Comparison of ENCODE assay signal across 13 mouse cellular contexts in the genomic region with DNA sequence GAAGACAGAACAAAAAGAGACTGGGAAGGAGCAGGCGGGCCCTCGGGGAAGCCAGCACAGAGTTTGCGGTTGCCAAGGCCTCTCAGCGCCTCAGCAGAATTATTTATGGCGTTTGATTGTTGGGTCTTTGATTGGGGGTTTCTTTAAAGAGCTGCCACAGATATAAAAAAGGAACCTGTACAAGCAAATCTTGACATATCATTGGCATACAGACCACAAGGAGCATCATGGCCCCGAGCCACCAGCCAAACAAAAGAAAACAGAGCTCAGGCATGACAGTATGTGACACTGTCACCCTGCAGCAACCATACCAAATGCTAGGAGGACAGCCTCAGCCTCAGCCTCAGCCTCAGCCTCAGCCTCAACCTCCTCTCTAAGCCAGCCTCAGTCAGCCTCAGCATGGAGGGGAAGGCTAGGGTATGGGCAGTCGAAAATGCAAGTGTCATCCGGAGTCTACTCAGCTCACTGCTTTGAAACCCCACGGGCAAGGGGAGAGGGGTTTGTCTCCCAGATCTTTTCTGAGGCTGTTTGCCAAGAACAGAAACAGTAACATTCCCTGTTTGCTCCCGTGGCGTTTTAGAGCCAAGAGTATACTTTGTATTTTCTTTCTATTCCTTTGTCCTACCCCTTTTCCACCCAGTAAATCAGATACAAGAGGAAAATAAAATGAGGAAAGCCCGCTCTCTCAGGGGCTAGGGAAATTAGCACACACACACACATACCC.
A peak's percentile ranks its signal among the peaks of the same experiment; 100 is the strongest.
DNase-seq lines count a peak whose midpoint lies in the region; ATAC-seq and TF ChIP-seq lines count a peak whose summit lies in the region.
"Had no signal": no experiment of that assay in that cellular context is flagged by ENCODE, and none has a peak within 500 bp of the region (broad histone marks: within the 10 kb centered on the region; RNA-seq: fewer than 3 reads in every experiment).

No protein-coding gene starts in this region.

- peak; percentile 49; the same call in 1 of the 2 replicates for ATAC-seq in lung, embryonic 16.5 days (ENCODE audit: low read depth)
- peak; percentile 60 for ATAC-seq in forebrain, embryonic 13.5 days
- ATAC-seq in hindbrain, embryonic 14.5 days (ENCODE audit: low FRiP score): peak; percentile 54; the same call in 1 of the 2 replicates
- peak; percentile 55 for ATAC-seq in neural tube, embryonic 12.5 days (ENCODE audit: low FRiP score, low read depth)

- no peaks in the 10 kb centered on the region for H3K9me3 ChIP-seq in lung, embryonic 16.5 days (ENCODE audit: control insufficient read depth, low read length)
- no peaks in the 10 kb centered on the region for H3K9me3 ChIP-seq in forebrain, embryonic 13.5 days (replicated peaks)
- H3K9me3 ChIP-seq in hindbrain, embryonic 14.5 days (ENCODE audit: control insufficient read depth, low read length): no peaks in the 10 kb centered on the region
- H3K9me3 ChIP-seq in neural tube, embryonic 12.5 days: no peaks in the 10 kb centered on the region
- H3K9me3 ChIP-seq: liver, embryonic 13.5 days; stomach, embryonic 15.5 days had no signal

- intact Hi-C loops in gastrocnemius, postnatal 14 days (cut with DNase I; ENCODE audit: low total_unique reads): no loop called here

- WGBS in lung, embryonic 16.5 days: 48% methylated on average over 12 of the region's 12 CpGs
- WGBS in lung, adult 2 months: 60% methylated on average over 12 of the region's 12 CpGs
- 31% methylated on average over 12 of the region's 12 CpGs for WGBS in forebrain, embryonic 13.5 days
- 31% methylated on average over 12 of the region's 12 CpGs for WGBS in hindbrain, embryonic 14.5 days
- WGBS in neural tube, embryonic 12.5 days: 31% methylated on average over 12 of the region's 12 CpGs

- H3K27ac ChIP-seq in lung, embryonic 16.5 days (ENCODE audit: low read length): peak overlapping the region; percentile 38; the same call in 1 of the 2 replicates
- H3K27ac ChIP-seq in forebrain, embryonic 13.5 days: peak overlapping the region; percentile 36
- H3K27ac ChIP-seq in hindbrain, embryonic 14.5 days: peak overlapping the region; percentile 81
- H3K27ac ChIP-seq in neural tube, embryonic 12.5 days: no peak overlapping the region
- H3K27ac ChIP-seq: liver, embryonic 13.5 days; stomach, embryonic 15.5 days had no signal

- no peak overlapping the region for H3K4me2 ChIP-seq in lung, embryonic 16.5 days (ENCODE audit: low read depth, low read length)
- no peak overlapping the region for H3K4me2 ChIP-seq in forebrain, embryonic 13.5 days
- no peak overlapping the region for H3K4me2 ChIP-seq in hindbrain, embryonic 14.5 days (replicated peaks)
- no peak overlapping the region for H3K4me2 ChIP-seq in neural tube, embryonic 12.5 days (replicated peaks)
- H3K4me2 ChIP-seq: liver, embryonic 13.5 days; stomach, embryonic 15.5 days had no signal

- H3K4me3 ChIP-seq in lung, embryonic 16.5 days (ENCODE audit: low read length): no peak overlapping the region
- H3K4me3 ChIP-seq in lung, adult 2 months (replicated peaks; ENCODE audit: extremely low read depth, low read depth, low read length): no peak overlapping the region
- H3K4me3 ChIP-seq in forebrain, embryonic 13.5 days: no peak overlapping the region
- H3K4me3 ChIP-seq in hindbrain, embryonic 14.5 days (replicated peaks; ENCODE audit: low read length): no peak overlapping the region
- H3K4me3 ChIP-seq in neural tube, embryonic 12.5 days: no peak overlapping the region
- H3K4me3 ChIP-seq: liver, embryonic 13.5 days; stomach, embryonic 15.5 days had no signal

- H3K36me3 ChIP-seq in lung, embryonic 16.5 days (ENCODE audit: control insufficient read depth, insufficient read depth, low read length): no peaks in the 10 kb centered on the region
- H3K36me3 ChIP-seq in forebrain, embryonic 13.5 days (ENCODE audit: poor library complexity, severe bottlenecking): no peaks in the 10 kb centered on the region
- H3K36me3 ChIP-seq in hindbrain, embryonic 14.5 days (replicated peaks; ENCODE audit: control insufficient read depth, insufficient read depth): no peaks in the 10 kb centered on the region
- no peaks in the 10 kb centered on the region for H3K36me3 ChIP-seq in neural tube, embryonic 12.5 days
- H3K36me3 ChIP-seq: liver, embryonic 13.5 days; stomach, embryonic 15.5 days had no signal

- H3K9ac ChIP-seq in lung, embryonic 16.5 days (ENCODE audit: low read length): no peak overlapping the region
- 0 out of 2 replicates have a peak overlapping the region, but pooled peaks have one; percentile 8 for H3K9ac ChIP-seq in forebrain, embryonic 13.5 days
- H3K9ac ChIP-seq in hindbrain, embryonic 14.5 days: 0 out of 2 replicates have a peak overlapping the region, but pooled peaks have one; percentile 1
- no peak overlapping the region for H3K9ac ChIP-seq in neural tube, embryonic 12.5 days
- H3K9ac ChIP-seq: liver, embryonic 13.5 days; stomach, embryonic 15.5 days had no signal

- peaks cover 2% of the 10 kb centered on the region; the same call in 1 of the 2 replicates for H3K27me3 ChIP-seq in lung, embryonic 16.5 days (ENCODE audit: control insufficient read depth, insufficient read depth, low read depth, low read length)
- H3K27me3 ChIP-seq in forebrain, embryonic 13.5 days: no peaks in the 10 kb centered on the region
- no peaks in the 10 kb centered on the region for H3K27me3 ChIP-seq in hindbrain, embryonic 14.5 days (ENCODE audit: control insufficient read depth, insufficient read depth, low read length)
- H3K27me3 ChIP-seq in neural tube, embryonic 12.5 days (replicated peaks): peaks cover 23% of the 10 kb centered on the region
- H3K27me3 ChIP-seq: stomach, embryonic 15.5 days had no signal

- TF ChIP-seq CTCF in lung, adult 2 months (IDR thresholded peaks at IDR 0.05; ENCODE audit: insufficient read depth, low read length): no peak

- DNase-seq in lung, adult 2 months: no peak
- peak; percentile 48 for DNase-seq in hindbrain, embryonic 14.5 days (ENCODE audit: low spot score)
- no peak for DNase-seq in yolk sac, embryonic 10.5 days (ENCODE audit: low spot score)
- no peak for DNase-seq in urinary bladder, postnatal 14 days (ENCODE audit: low spot score)
- DNase-seq in gastrocnemius, postnatal 14 days: no peak
- DNase-seq: adrenal gland, postnatal 10 days; heart, postnatal 36 days; kidney, postnatal 14 days; liver, embryonic 13.5 days had no signal

- no peak for TF ChIP-seq POLR2A in lung, adult 2 months (IDR thresholded peaks at IDR 0.05; ENCODE audit: borderline replicate concordance, extremely low read depth, low read depth, low read length)

- H3K4me1 ChIP-seq in lung, embryonic 16.5 days (replicated peaks; ENCODE audit: control insufficient read depth, insufficient read depth, low read length): peaks cover 11% of the 10 kb centered on the region
- no peaks in the 10 kb centered on the region for H3K4me1 ChIP-seq in lung, adult 2 months (ENCODE audit: control insufficient read depth, insufficient read depth, low read length)
- H3K4me1 ChIP-seq in forebrain, embryonic 13.5 days: peaks cover 43% of the 10 kb centered on the region
- H3K4me1 ChIP-seq in hindbrain, embryonic 14.5 days (replicated peaks; ENCODE audit: control insufficient read depth, insufficient read depth, low read length): peaks cover 44% of the 10 kb centered on the region
- H3K4me1 ChIP-seq in neural tube, embryonic 12.5 days: peaks cover 19% of the 10 kb centered on the region
- H3K4me1 ChIP-seq: liver, embryonic 13.5 days; stomach, embryonic 15.5 days had no signal

Comparison
In these comparisons a context has a peak if more than half of its experiments do, and no peak if none do; other contexts are left out.
1. H3K9ac ChIP-seq: peak in forebrain, embryonic 13.5 days (single experiment) and hindbrain, embryonic 14.5 days (single experiment); none in lung, embryonic 16.5 days (single experiment) and neural tube, embryonic 12.5 days (single experiment).
2. Peak in every context shown above with its lines, with median percentiles within 50 percentile points of each other: ATAC-seq.